Mouse (Mus musculus): ENCODE measurements at regions not wholly inside any gene's neighbourhood (a gene's known extent, or its start where the extent isn't known, plus 50 kb on each side); places are given as distances from the start of the nearest gene placed in this dataset.
A peak's percentile ranks its signal among the peaks of the same experiment; 100 is the strongest.
"Not testable (repeated sequence)": the region's sequence is repeated elsewhere in the genome, so short reads cannot be mapped to it uniquely, and the experiment has no call there.

- DNase-seq, result no peak
Observed at GRCm38 (mm10) chr5:64697466-64697865, 105.7 kb upstream of the Klf3 start.

GRCm38 (mm10) chr5:64698458-64699116, 104.6 kb upstream of the Klf3 start:
- DNase-seq, result no peak

GRCm38 (mm10) chr5:64700030-64700429, 103.2 kb upstream of the Klf3 start:
- no peak for DNase-seq

- DNase-seq, result no peak
Observed at GRCm38 (mm10) chr5:64701219-64701779, 101.9 kb upstream of the Klf3 start.

- DNase-seq, result peak; percentile 57
Observed at GRCm38 (mm10) chr5:64701780-64702231, 101.4 kb upstream of the Klf3 start.

GRCm38 (mm10) chr5:64702404-64702803, 100.8 kb upstream of the Klf3 start:
- DNase-seq, result not testable (repeated sequence)

- peak; percentile 49 for DNase-seq
Observed at GRCm38 (mm10) chr5:64703091-64703872, 99.9 kb upstream of the Klf3 start.

GRCm38 (mm10) chr5:64704144-64704543, 99.0 kb upstream of the Klf3 start:
- DNase-seq, result peak; percentile 79

- no peak for DNase-seq
Observed at GRCm38 (mm10) chr5:64706586-64706985, 96.6 kb upstream of the Klf3 start.

- DNase-seq, result no peak
Observed at GRCm38 (mm10) chr5:64709146-64709545, 94.0 kb upstream of the Klf3 start.

GRCm38 (mm10) chr5:64710236-64710635, 93.0 kb upstream of the Klf3 start:
- no peak for DNase-seq

GRCm38 (mm10) chr5:64710968-64711367, 92.2 kb upstream of the Klf3 start:
- no peak for DNase-seq

GRCm38 (mm10) chr5:64714221-64714653, 89.0 kb upstream of the Klf3 start:
- no peak for DNase-seq

- DNase-seq, result no peak
Observed at GRCm38 (mm10) chr5:64714710-64715109, 88.5 kb upstream of the Klf3 start.

GRCm38 (mm10) chr5:64716551-64716950, 86.6 kb upstream of the Klf3 start:
- no peak for DNase-seq

GRCm38 (mm10) chr5:64722211-64722610, 81.0 kb upstream of the Klf3 start:
- no peak for DNase-seq

- DNase-seq, result peak; percentile 33
Observed at GRCm38 (mm10) chr5:64727847-64728246, 75.3 kb upstream of the Klf3 start.

GRCm38 (mm10) chr5:64732356-64732755, 70.8 kb upstream of the Klf3 start:
- no peak for DNase-seq

- DNase-seq, result no peak
Observed at GRCm38 (mm10) chr5:64736985-64737384, 66.2 kb upstream of the Klf3 start.

GRCm38 (mm10) chr5:64738096-64738780, 65.0 kb upstream of the Klf3 start:
- DNase-seq, result no peak

GRCm38 (mm10) chr5:64738781-64739310, 64.3 kb upstream of the Klf3 start:
- DNase-seq, result no peak
